ENCODE assay signal across 8 mouse cellular contexts in genomic region chr16:30389210-30389684, GRCm38 (mm10). TPM values are rescaled to one million over a fixed set of nuclear protein-coding genes. Genes with fewer than 3 reads are reported as not detected.
A peak's percentile ranks its signal among the peaks of the same experiment; 100 is the strongest.
DNase-seq lines count a peak whose midpoint lies in the region; ATAC-seq and TF ChIP-seq lines count a peak whose summit lies in the region.

No protein-coding gene starts in this region.

- no peak for TF ChIP-seq RAD21 in MEL (IDR thresholded peaks at IDR 0.05; ENCODE audit: low read depth, low read length)

- TF ChIP-seq POLR2A in MEL (IDR thresholded peaks at IDR 0.05; ENCODE audit: control insufficient read depth in 1 of 2, insufficient read depth in 1 of 2, low read depth in 1 of 2, low read length in 2 of 2, poor library complexity in 1 of 2): peak in 1 of 2 experiments; percentile 81; a peak in 2 of 4 replicates
- no peak for TF ChIP-seq POLR2A in cortical plate, adult 2 months (IDR thresholded peaks at IDR 0.05; ENCODE audit: extremely low read depth, insufficient read depth, low read length)

- 7% methylated on average over 17 of the region's 17 CpGs for WGBS in heart, embryonic 13.5 days

- H3K4me2 ChIP-seq in heart, embryonic 13.5 days: peak overlapping the region; percentile 92

- peak overlapping the region; percentile 43 for H3ac ChIP-seq in C2C12 (ENCODE audit: control insufficient read depth, insufficient read length, low read depth)

- no peaks in the 10 kb centered on the region for H3K9me3 ChIP-seq in MEL (replicated peaks; ENCODE audit: insufficient read depth, low read length)
- H3K9me3 ChIP-seq in heart, embryonic 13.5 days: 0 out of 2 replicates have a peak, but pooled peaks cover 5% of the 10 kb centered on the region

- H3K36me3 ChIP-seq in C2C12 (ENCODE audit: control insufficient read depth, insufficient read depth): peaks cover 29% of the 10 kb centered on the region
- peaks cover 20 to 37% of the 10 kb centered on the region in 2 experiments for H3K36me3 ChIP-seq in MEL (ENCODE audit: control insufficient read depth in 1 of 2, insufficient read depth in 2 of 2, low read length in 2 of 2)
- H3K36me3 ChIP-seq in heart, embryonic 13.5 days: peaks cover 13% of the 10 kb centered on the region

- no peak for TF ChIP-seq CTCF in C2C12 (IDR thresholded peaks at IDR 0.05; ENCODE audit: control insufficient read depth, insufficient read depth, insufficient read length)
- TF ChIP-seq CTCF in MEL (IDR thresholded peaks at IDR 0.05 in 2 of 3, conservative IDR thresholded peaks at IDR 0.05 in 1 of 3; ENCODE audit: control insufficient read depth in 1 of 3, insufficient read depth in 1 of 3, low read depth in 2 of 3, low read length in 3 of 3, poor library complexity in 1 of 3, severe bottlenecking in 1 of 3): no peak
- TF ChIP-seq CTCF in cortical plate, adult 2 months (IDR thresholded peaks at IDR 0.05; ENCODE audit: extremely low read depth, insufficient read depth, low read length): no peak

- H3K4me3 ChIP-seq in C2C12 (ENCODE audit: insufficient read depth, poor library complexity, severe bottlenecking) (peak overlapping the region; percentile 74), MEL (ENCODE audit: control insufficient read depth in 1 of 2, insufficient read depth in 1 of 2, low read depth in 2 of 2, low read length in 2 of 2) (peak overlapping the region; percentile 53 to 99)
- H3K4me3 ChIP-seq in cortical plate, adult 2 months (ENCODE audit: insufficient read depth, low read length): peak overlapping the region; percentile 66
- peak overlapping the region; percentile 81 for H3K4me3 ChIP-seq in heart, embryonic 13.5 days

- TF ChIP-seq EP300 in MEL (IDR thresholded peaks at IDR 0.05; ENCODE audit: low read depth in 1 of 2, low read length in 2 of 2): peak; percentile 30 to 84; a peak in 3 of 4 replicates

- H3K79me2 ChIP-seq in C2C12 (ENCODE audit: control insufficient read depth, insufficient read depth): peaks cover 46% of the 10 kb centered on the region
- H3K79me2 ChIP-seq in MEL (ENCODE audit: control insufficient read depth, insufficient read depth, low read length, poor library complexity): peaks cover 42% of the 10 kb centered on the region

- H3K9ac ChIP-seq in MEL (ENCODE audit: control insufficient read depth, low read depth, low read length, poor library complexity, severe bottlenecking): peak overlapping the region; percentile 98
- peak overlapping the region; percentile 96 for H3K9ac ChIP-seq in heart, embryonic 13.5 days

- H3K27me3 ChIP-seq in C2C12 (ENCODE audit: control insufficient read depth, insufficient read depth, insufficient read length): no peaks in the 10 kb centered on the region
- H3K27me3 ChIP-seq in MEL (ENCODE audit: control insufficient read depth in 1 of 2, insufficient read depth in 2 of 2, low read length in 2 of 2): no peaks in the 10 kb centered on the region
- no peaks in the 10 kb centered on the region; the same call in 1 of the 2 replicates for H3K27me3 ChIP-seq in heart, embryonic 13.5 days (replicated peaks)

- DNase-seq in MEL (ENCODE audit: low read depth, low spot score): peak; percentile 93
- peak; percentile 56 for DNase-seq in kidney, postnatal 10 days
- peak; percentile 47 for DNase-seq in lung, postnatal 25 days (ENCODE audit: low spot score)
- DNase-seq in retina, postnatal 7 days (ENCODE audit: low read depth, low spot score): peak; percentile 6
- DNase-seq in thymus, postnatal 4 days: peak; percentile 84

- ATAC-seq in heart, embryonic 13.5 days (ENCODE audit: extremely low read depth, insufficient number of reproducible peaks, low FRiP score, low TSS enrichment): no peak

- H3K4me1 ChIP-seq in MEL (ENCODE audit: control insufficient read depth in 1 of 2, insufficient read depth in 2 of 2, low read length in 2 of 2): peaks cover 4 to 29% of the 10 kb centered on the region in 2 experiments
- H3K4me1 ChIP-seq in cortical plate, adult 2 months (ENCODE audit: control insufficient read depth, insufficient read depth, low read length): peaks cover 2% of the 10 kb centered on the region; the same call in 1 of the 2 replicates
- peaks cover 33% of the 10 kb centered on the region for H3K4me1 ChIP-seq in heart, embryonic 13.5 days

- H3K27ac ChIP-seq in MEL (ENCODE audit: control insufficient read depth, low read depth, low read length): peak overlapping the region; percentile 98
- H3K27ac ChIP-seq in cortical plate, adult 2 months (ENCODE audit: insufficient read depth, low read length): 0 out of 2 replicates have a peak overlapping the region, but pooled peaks have one; percentile 36
- peak overlapping the region; percentile 79 for H3K27ac ChIP-seq in heart, embryonic 13.5 days (replicated peaks)

- H3K79me3 ChIP-seq in C2C12 (ENCODE audit: low read depth): peaks cover 39% of the 10 kb centered on the region

TF ChIP-seq in C2C12, 6 proteins besides CTCF, POLR2A, EP300 and RAD21:
- TF ChIP-seq MYOG (IDR thresholded peaks at IDR 0.05; ENCODE audit: control insufficient read depth, extremely low read depth, insufficient read length) (no peak), MYOD1 (IDR thresholded peaks at IDR 0.05; ENCODE audit: control insufficient read depth, insufficient read length, low read depth) (peak; percentile 59)

TF ChIP-seq in MEL, 35 proteins besides CTCF, POLR2A, EP300 and RAD21:
- TF ChIP-seq KAT2A (conservative IDR thresholded peaks at IDR 0.05; ENCODE audit: low read depth, low read length): no peak
- no peak for TF ChIP-seq ELF1 (IDR thresholded peaks at IDR 0.05; ENCODE audit: low read depth, low read length)
- TF ChIP-seq MYB (IDR thresholded peaks at IDR 0.05; ENCODE audit: low read depth, low read length): no peak
- TF ChIP-seq ZKSCAN1 (IDR thresholded peaks at IDR 0.05; ENCODE audit: low read depth, low read length): no peak
- TF ChIP-seq BHLHE40 (IDR thresholded peaks at IDR 0.05; ENCODE audit: borderline replicate concordance, low read depth, low read length): no peak
- TF ChIP-seq TCF12 (IDR thresholded peaks at IDR 0.05; ENCODE audit: low read depth, low read length): peak; percentile 74
- TF ChIP-seq ZMIZ1 (IDR thresholded peaks at IDR 0.05; ENCODE audit: low read depth, low read length): peak; percentile 76
- no peak for TF ChIP-seq USF1 (IDR thresholded peaks at IDR 0.05; ENCODE audit: low read depth, low read length)
- TF ChIP-seq GATA1 (IDR thresholded peaks at IDR 0.05; ENCODE audit: low read depth, low read length): peak; percentile 76
- no peak; the same call in 1 of the 2 replicates for TF ChIP-seq ZNF384 (IDR thresholded peaks at IDR 0.05; ENCODE audit: low read depth, low read length)
- no peak for TF ChIP-seq MEF2A (IDR thresholded peaks at IDR 0.05; ENCODE audit: extremely low read depth, insufficient replicate concordance, low read depth, low read length, poor library complexity, severe bottlenecking)
- TF ChIP-seq SIN3A (IDR thresholded peaks at IDR 0.05; ENCODE audit: low read length): no peak
- TF ChIP-seq USF2 (IDR thresholded peaks at IDR 0.05; ENCODE audit: borderline replicate concordance in 1 of 2, insufficient read depth in 1 of 2, low read depth in 1 of 2, low read length in 2 of 2): no peak
- TF ChIP-seq MXI1 (IDR thresholded peaks at IDR 0.05; ENCODE audit: low read depth, low read length): no peak; the same call in 1 of the 2 replicates
- peak; percentile 84 for TF ChIP-seq MYC (IDR thresholded peaks at IDR 0.05; ENCODE audit: low read depth, low read length)
- TF ChIP-seq HCFC1 (IDR thresholded peaks at IDR 0.05; ENCODE audit: low read depth, low read length): no peak; the same call in 1 of the 2 replicates
- no peak for TF ChIP-seq SMC3 (IDR thresholded peaks at IDR 0.05; ENCODE audit: low read depth, low read length)
- TF ChIP-seq MAX (IDR thresholded peaks at IDR 0.05; ENCODE audit: low read length): peak; percentile 87
- no peak; the same call in 1 of the 2 replicates for TF ChIP-seq POLR2AphosphoS5 (IDR thresholded peaks at IDR 0.05; ENCODE audit: borderline replicate concordance, low read depth, low read length)
- peak; percentile 93; the same call in 1 of the 2 replicates for TF ChIP-seq CHD1 (IDR thresholded peaks at IDR 0.05; ENCODE audit: low read depth, low read length)
- no peak for TF ChIP-seq GABPA (IDR thresholded peaks at IDR 0.05; ENCODE audit: low read depth, low read length)
- no peak for TF ChIP-seq CHD2 (IDR thresholded peaks at IDR 0.05; ENCODE audit: low read length)
- no peak for TF ChIP-seq JUND (IDR thresholded peaks at IDR 0.05; ENCODE audit: low read depth, low read length)
- TF ChIP-seq TBP (IDR thresholded peaks at IDR 0.05; ENCODE audit: low read depth, low read length): peak; percentile 83
- no peak for TF ChIP-seq UBTF (IDR thresholded peaks at IDR 0.05; ENCODE audit: borderline replicate concordance, insufficient read depth, low read depth, low read length)
- TF ChIP-seq ETS1 (IDR thresholded peaks at IDR 0.05; ENCODE audit: low read depth, low read length): peak; percentile 78; the same call in 1 of the 2 replicates
- no peak for TF ChIP-seq MAZ (IDR thresholded peaks at IDR 0.05; ENCODE audit: low read depth, low read length)
- peak; percentile 48 for TF ChIP-seq TAL1 (IDR thresholded peaks at IDR 0.05; ENCODE audit: low read length)
- TF ChIP-seq RCOR1 (IDR thresholded peaks at IDR 0.05; ENCODE audit: low read depth, low read length): peak; percentile 76; the same call in 1 of the 2 replicates
- TF ChIP-seq E2F4 (IDR thresholded peaks at IDR 0.05; ENCODE audit: borderline replicate concordance, low read depth, low read length): peak; percentile 100
- TF ChIP-seq ZC3H11A (IDR thresholded peaks at IDR 0.05; ENCODE audit: low read depth, low read length): no peak
- TF ChIP-seq MAFK (IDR thresholded peaks at IDR 0.05; ENCODE audit: borderline replicate concordance, low read depth, low read length): no peak
- TF ChIP-seq NRF1 (IDR thresholded peaks at IDR 0.05; ENCODE audit: insufficient read depth, low read depth, low read length, poor library complexity, severe bottlenecking): no peak
- no peak; the same call in 1 of the 2 replicates for TF ChIP-seq NELFE (IDR thresholded peaks at IDR 0.05; ENCODE audit: low read depth, low read length)
- peak; percentile 68; the same call in 1 of the 2 replicates for TF ChIP-seq POLR2AphosphoS2 (IDR thresholded peaks at IDR 0.05; ENCODE audit: low read length)

RNA-seq across cellular contexts. Expression of gene Atp13a3, which starts 16.5 kb away (rescaled TPM):
- polyA plus RNA-seq in C2C12 (2012; fragmentation: generic; extraction: Trizol): 30.5 TPM
- total RNA-seq in MEL (2012; rRNA removed): 120 and 145 TPM in 2 replicates
- 100 to 1,000 TPM in 1 of 2 experiments, 10 to 100 TPM in 1; 93.3 to 117 TPM for polyA plus RNA-seq in MEL (2012; ENCODE audit: insufficient read depth in 1 of 2, insufficient read length in 2 of 2, low read depth in 1 of 2, low replicate concordance in 2 of 2, missing spikeins in 1 of 2)
- polyA plus RNA-seq in cortical plate, adult 2 months (2012; rRNA removed): 29.5 and 31.4 TPM in 2 replicates
- 6.8 and 7.3 TPM in 2 replicates for polyA plus RNA-seq in heart, embryonic 13.5 days (2015; fragmentation: Nextera tagmentation; extraction: Ambion mirVana)

Comparison
In these comparisons a context has a peak if more than half of its experiments do, and no peak if none do; other contexts are left out.
1. DNase-seq: peak in every context shown above with its lines; median percentile 93 in MEL; 84 in thymus, postnatal 4 days; 56 in kidney, postnatal 10 days; 47 in lung, postnatal 25 days; 6 in retina, postnatal 7 days.
2. H3K27ac ChIP-seq: peak in every context shown above with its lines; median percentile 98 in MEL; 79 in heart, embryonic 13.5 days; 36 in cortical plate, adult 2 months.